Mouse (Mus musculus) olfactory bulb, adult 2 months (tissue): Measurements from ENCODE around the gene Myo1b.

ENCODE experiments used
- CTCF ChIP-seq: fragments of 200-500 bp; IDR thresholded peaks from 2 replicates; pipeline ENCODE4 v1.5.1; 2012; ENCODE audit warnings: low read depth, mild to moderate bottlenecking, low read length, moderate library complexity; ENCODE audit not compliant: insufficient read depth
- POLR2A ChIP-seq: fragments of 200-500 bp; IDR thresholded peaks from 2 replicates; pipeline ENCODE4 v1.6.1; 2012; ENCODE audit warnings: mild to moderate bottlenecking, low read depth, low read length, moderate library complexity; ENCODE audit not compliant: insufficient read depth

DNA sequence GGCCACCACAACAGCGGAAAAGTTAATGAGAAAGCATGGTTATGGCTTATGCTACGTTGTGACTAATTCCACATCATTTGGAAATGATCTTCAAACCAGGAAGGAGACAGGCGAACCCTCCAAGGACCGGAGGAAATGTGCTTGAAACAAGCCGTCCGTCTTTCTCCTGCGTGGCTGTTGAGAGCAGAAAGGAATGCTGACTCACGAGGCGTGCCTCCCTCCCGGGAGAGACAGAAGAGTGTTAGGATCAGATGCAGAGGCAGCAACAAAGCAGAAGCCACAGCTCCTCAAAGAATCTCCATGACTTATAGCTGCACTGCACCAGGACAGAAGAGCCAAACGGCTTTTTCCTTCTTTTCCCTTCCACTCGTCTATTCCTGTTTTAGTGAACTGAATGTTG is 168.4 kb downstream of the Myo1b start:
- TF ChIP-seq CTCF (no peak), POLR2A (no peak)
